Mouse (Mus musculus) heart, embryonic 12.5 days (tissue): Measurements from ENCODE around the gene Ufsp2. TPM values are rescaled to one million over a fixed set of nuclear protein-coding genes. Genes with fewer than 3 reads are reported as not detected.

Experiments used
- ATAC-seq: fragments of 200-750 bp; cut with Nextera tagmentation; 2 replicates; pipeline ENCODE4 v1.8.0; 2017; ENCODE audit warnings: moderate TSS enrichment, moderate library complexity; ENCODE audit not compliant: insufficient number of reproducible peaks, low FRiP score
- H3K27ac ChIP-seq: fragments of 300-500 bp; sonication (generic); 2 replicates; pipeline ENCODE4 v1.5.1; 2016; ENCODE audit warnings: mild to moderate bottlenecking, moderate library complexity; ENCODE audit not compliant: poor library complexity, severe bottlenecking
- H3K27me3 ChIP-seq: fragments of 300-500 bp; sonication (generic); replicated peaks from 2 replicates; pipeline ENCODE4 v1.6.1; 2016; ENCODE audit warnings: mild to moderate bottlenecking, moderate library complexity
- H3K36me3 ChIP-seq: fragments of 300-500 bp; sonication (generic); 2 replicates; pipeline ENCODE4 v1.6.1; 2016; ENCODE audit warnings: mild to moderate bottlenecking, moderate library complexity
- H3K4me1 ChIP-seq: fragments of 300-500 bp; sonication (generic); replicated peaks from 2 replicates; pipeline ENCODE4 v1.6.1; 2016; ENCODE audit warnings: mild to moderate bottlenecking
- H3K4me2 ChIP-seq: fragments of 300-500 bp; sonication (generic); 2 replicates; pipeline ENCODE4 v1.6.1; 2016; ENCODE audit warnings: mild to moderate bottlenecking, moderate library complexity
- H3K4me3 ChIP-seq: fragments of 300-500 bp; sonication (generic); 2 replicates; pipeline ENCODE4 v1.5.1; 2016; ENCODE audit warnings: mild to moderate bottlenecking
- H3K9ac ChIP-seq: fragments of 300-500 bp; sonication (generic); 2 replicates; pipeline ENCODE4 v1.6.1; 2016; ENCODE audit warnings: mild to moderate bottlenecking, moderate library complexity
- H3K9me3 ChIP-seq: fragments of 300-500 bp; sonication (generic); replicated peaks from 2 replicates; pipeline ENCODE4 v1.6.1; 2016; ENCODE audit warnings: mild to moderate bottlenecking, moderate library complexity
- WGBS: fragments of 180-500 bp; shearing (Covaris S2); methylation state at CpG from one replicate; pipeline ENCODE4 v1.1.7; 2016; 5-methylcytosine and 5-hydroxymethylcytosine counted together
- polyA plus RNA-seq: library from polyadenylated mRNA; unstranded; fragments of >200 nt; fragmentation: Nextera tagmentation; extraction: Ambion mirVana; gene quantifications from 2 replicates; pipeline ENCODE4 v1.2.1, GENCODE M21; 2016

Ufsp2 gene
- 52.4 and 63.7 TPM in 2 replicates for polyA plus RNA-seq

DNA sequence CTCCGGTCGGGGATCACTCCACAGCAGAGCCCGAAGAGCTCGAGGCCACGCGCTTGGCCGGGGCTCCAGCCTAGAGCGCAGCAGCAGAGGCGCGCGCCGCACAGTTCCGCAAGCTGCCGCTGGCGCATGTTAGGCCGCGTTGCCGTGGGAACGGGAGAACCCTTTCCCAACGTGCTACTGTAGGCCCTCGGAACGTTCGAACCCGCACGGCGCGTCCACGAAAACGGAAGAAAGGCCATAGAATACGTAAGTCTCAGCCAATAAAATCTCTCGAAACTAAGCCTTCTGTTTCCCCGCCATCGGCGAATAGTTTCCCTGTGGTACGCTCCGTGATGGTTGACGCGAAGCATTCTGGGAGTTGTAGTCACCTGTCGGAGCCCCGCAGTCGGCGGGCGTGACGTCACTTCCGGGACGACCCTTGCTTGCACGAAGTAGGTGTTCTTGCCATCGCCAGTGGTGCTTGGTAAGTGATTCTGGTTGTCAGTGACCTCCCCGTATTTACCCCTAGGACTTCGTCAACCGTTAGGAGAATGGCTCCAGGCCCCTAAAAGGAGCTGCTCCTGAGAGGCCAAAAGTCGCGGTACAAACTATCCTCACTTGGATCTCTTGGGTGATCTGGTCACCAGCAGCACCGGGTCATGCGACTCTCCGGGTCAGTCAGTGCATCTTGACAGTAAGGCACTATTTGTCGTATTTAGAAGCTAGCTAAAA, at the start of gene Ufsp2, which contains the start of gene 1700029J07Rik:
Gene Ufsp2, plus strand, starts transcription at position 403 of the 711 bp plus-strand sequence.
Gene 1700029J07Rik, minus strand, starts transcription at position 127 of the 711 bp plus-strand sequence.
- Histone ChIP-seq H3K4me1 (peaks cover 12% of the 10 kb centered on the region), H3K4me3 (peak within 1 kb of the TSS; percentile 74), H3K9me3 (peaks cover 11% of the 10 kb centered on the region), H3K27me3 (no peaks in the 10 kb centered on the region), H3K9ac (peak within 1 kb of the TSS; percentile 70), H3K36me3 (peaks cover 23% of the 10 kb centered on the region), H3K4me2 (peak within 1 kb of the TSS; percentile 80), H3K27ac (peak within 1 kb of the TSS; percentile 67)
- ATAC-seq: peak; percentile 97
- under 1% methylated on average over 57 of the region's 57 CpGs for WGBS

GRCm38 (mm10) chr8:45934582-45935014, 40.7 kb upstream of the Ufsp2 start, which contains the start of gene Ccdc110:
Ccdc110 (plus strand) TSS chr8:45934619.
- Histone ChIP-seq H3K4me2 (peak within 1 kb of the TSS; percentile 60), H3K9me3 (peaks cover 10% of the 10 kb centered on the region), H3K27me3 (no peaks in the 10 kb centered on the region), H3K4me1 (peaks cover 4% of the 10 kb centered on the region; the same call in 1 of the 2 replicates), H3K9ac (no peak within 1 kb of the TSS), H3K36me3 (no peaks in the 10 kb centered on the region), H3K27ac (no peak within 1 kb of the TSS), H3K4me3 (peak within 1 kb of the TSS; percentile 39)
- peak; percentile 77 for ATAC-seq
- WGBS: 10% methylated on average over 23 of the region's 23 CpGs

DNA sequence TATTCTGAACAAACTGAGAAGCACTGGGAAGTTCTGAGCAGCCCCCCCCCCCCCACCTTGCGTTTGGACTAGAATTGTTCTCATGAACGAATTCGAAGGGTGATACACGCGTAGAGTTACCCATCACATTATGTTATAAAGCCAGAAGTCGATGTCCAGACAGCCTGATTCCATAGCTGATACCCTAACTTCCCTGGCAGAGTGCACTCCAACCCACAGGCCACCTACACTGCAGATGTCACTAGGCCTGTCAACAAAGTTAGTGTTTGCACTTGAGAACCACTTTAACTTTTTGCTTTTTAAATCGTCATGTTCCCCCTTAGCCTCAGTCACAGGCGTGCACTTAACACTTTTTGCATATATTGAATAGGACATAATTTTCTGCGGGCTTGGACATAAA, 38.3 kb upstream of the Ufsp2 start:
- WGBS: 76% methylated on average over 9 of the region's 9 CpGs
- Histone ChIP-seq H3K4me2 (no peak overlapping the region), H3K4me3 (no peak overlapping the region), H3K9me3 (no peaks in the 10 kb centered on the region), H3K36me3 (no peaks in the 10 kb centered on the region), H3K4me1 (no peaks in the 10 kb centered on the region), H3K27me3 (no peaks in the 10 kb centered on the region), H3K27ac (no peak overlapping the region), H3K9ac (no peak overlapping the region)
- no peak for ATAC-seq

GRCm38 (mm10) chr8:45946283-45946682, 29.0 kb upstream of the Ufsp2 start:
- no peak overlapping the region for H3K4me2 ChIP-seq
- H3K4me1 ChIP-seq: no peaks in the 10 kb centered on the region
- H3K9me3 ChIP-seq: no peaks in the 10 kb centered on the region
- no peak overlapping the region for H3K4me3 ChIP-seq
- ATAC-seq: no peak
- H3K27ac ChIP-seq: no peak overlapping the region
- 86% methylated on average over 4 of the region's 4 CpGs for WGBS
- no peak overlapping the region for H3K9ac ChIP-seq
- H3K36me3 ChIP-seq: no peaks in the 10 kb centered on the region
- H3K27me3 ChIP-seq: no peaks in the 10 kb centered on the region

DNA sequence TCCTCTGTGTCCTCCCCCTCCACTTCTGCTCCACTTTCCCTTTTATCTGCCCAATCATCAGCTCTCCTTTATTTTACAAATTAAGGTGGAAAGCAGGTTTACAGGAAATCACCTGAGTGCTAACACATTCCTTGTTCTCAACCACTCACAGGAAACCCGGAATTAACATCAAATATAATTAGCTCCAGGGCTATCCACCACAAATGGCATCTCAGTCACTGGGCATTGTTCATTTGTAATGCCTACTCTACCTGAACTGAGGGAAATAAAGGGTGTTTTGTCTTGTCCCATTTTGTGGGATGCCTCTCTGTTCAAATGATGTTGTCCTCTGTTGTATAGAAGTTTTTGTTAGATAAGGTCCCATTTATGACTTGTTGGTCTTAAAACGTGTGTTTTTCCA, 24.7 kb upstream of the Ufsp2 start:
- H3K36me3 ChIP-seq: no peaks in the 10 kb centered on the region
- H3K27me3 ChIP-seq: no peaks in the 10 kb centered on the region
- H3K9me3 ChIP-seq: no peaks in the 10 kb centered on the region
- no peak for ATAC-seq
- no peak overlapping the region for H3K4me3 ChIP-seq
- no peak overlapping the region for H3K27ac ChIP-seq
- H3K4me2 ChIP-seq: no peak overlapping the region
- H3K9ac ChIP-seq: no peak overlapping the region
- 55% methylated on average over 2 of the region's 2 CpGs for WGBS
- H3K4me1 ChIP-seq: no peaks in the 10 kb centered on the region

DNA sequence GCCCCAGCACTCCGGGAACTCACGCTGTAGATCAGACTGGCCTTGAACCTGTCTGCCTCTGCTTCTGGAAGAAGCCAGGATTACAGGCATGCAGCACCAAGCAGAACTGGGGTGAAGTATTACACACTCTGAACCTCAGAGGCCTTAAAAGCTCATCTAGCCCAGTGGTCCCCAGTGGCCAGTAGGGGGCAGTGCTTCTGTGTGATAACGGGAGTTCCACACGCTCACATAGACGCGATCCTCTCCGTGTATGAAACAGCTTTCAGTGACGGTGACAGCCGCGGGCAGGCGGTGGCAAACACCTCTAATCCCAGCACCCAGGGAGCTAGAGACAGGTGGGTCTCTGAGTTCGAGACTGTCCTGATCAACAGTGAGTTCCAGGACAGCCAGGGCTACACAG, 4.4 kb upstream of the Ufsp2 start:
- H3K9ac ChIP-seq: no peak overlapping the region
- H3K27ac ChIP-seq: no peak overlapping the region
- H3K9me3 ChIP-seq: peaks cover 4% of the 10 kb centered on the region
- no peaks in the 10 kb centered on the region for H3K27me3 ChIP-seq
- no peak for ATAC-seq
- peaks cover 7% of the 10 kb centered on the region for H3K4me1 ChIP-seq
- no peak overlapping the region for H3K4me3 ChIP-seq
- H3K4me2 ChIP-seq: no peak overlapping the region
- H3K36me3 ChIP-seq: peaks cover 5% of the 10 kb centered on the region
- WGBS: 94% methylated on average over 12 of the region's 12 CpGs

GRCm38 (mm10) chr8:45973988-45974505, 1.3 kb upstream of the Ufsp2 start:
- Histone ChIP-seq H3K27ac (no peak overlapping the region), H3K4me2 (peak overlapping the region; percentile 80), H3K4me1 (peaks cover 12% of the 10 kb centered on the region), H3K9me3 (peaks cover 11% of the 10 kb centered on the region), H3K9ac (no peak overlapping the region), H3K4me3 (0 out of 2 replicates have a peak overlapping the region, but pooled peaks have one; percentile 16), H3K27me3 (no peaks in the 10 kb centered on the region), H3K36me3 (peaks cover 16% of the 10 kb centered on the region)
- no peak for ATAC-seq
- 72% methylated on average over 8 of the region's 8 CpGs for WGBS

GRCm38 (mm10) chr8:45975837-45976468, 625 bp downstream of the Ufsp2 start:
- peak overlapping the region; percentile 80 for H3K4me2 ChIP-seq
- no peak for ATAC-seq
- H3K9me3 ChIP-seq: peaks cover 9% of the 10 kb centered on the region; the same call in 1 of the 2 replicates
- H3K36me3 ChIP-seq: peaks cover 25% of the 10 kb centered on the region
- peak overlapping the region; percentile 74 for H3K4me3 ChIP-seq
- no peak overlapping the region for H3K27ac ChIP-seq
- peak overlapping the region; percentile 70 for H3K9ac ChIP-seq
- 66% methylated on average over 11 of the region's 11 CpGs for WGBS
- peaks cover 12% of the 10 kb centered on the region for H3K4me1 ChIP-seq
- no peaks in the 10 kb centered on the region for H3K27me3 ChIP-seq

DNA sequence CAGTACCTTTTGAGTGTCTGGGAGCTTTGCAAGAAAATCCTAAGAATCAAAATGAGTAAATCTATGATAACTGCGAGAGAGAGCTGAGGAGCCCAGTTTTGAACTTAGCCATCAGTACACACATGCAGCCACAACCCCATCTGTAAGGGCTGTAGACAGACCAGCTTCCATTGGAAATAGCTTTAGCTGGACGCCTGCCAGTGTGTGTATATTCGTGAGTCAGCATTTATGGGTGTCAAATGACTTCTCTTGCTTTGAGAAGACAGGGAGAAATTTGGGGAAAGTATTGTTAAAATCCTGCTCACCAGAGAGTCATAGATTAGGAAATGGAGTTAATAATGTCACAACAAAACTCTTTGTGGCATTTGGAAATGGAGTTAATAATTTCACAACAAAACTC, 11.3 kb downstream of the Ufsp2 start:
- Histone ChIP-seq H3K4me1 (no peaks in the 10 kb centered on the region), H3K4me3 (no peak overlapping the region), H3K4me2 (no peak overlapping the region), H3K9ac (no peak overlapping the region), H3K36me3 (peaks cover 55% of the 10 kb centered on the region), H3K9me3 (no peaks in the 10 kb centered on the region), H3K27ac (no peak overlapping the region), H3K27me3 (no peaks in the 10 kb centered on the region)
- 74% methylated on average over 3 of the region's 3 CpGs for WGBS
- ATAC-seq: no peak

GRCm38 (mm10) chr8:45988189-45988588, 12.9 kb downstream of the Ufsp2 start:
- Histone ChIP-seq H3K4me2 (no peak overlapping the region), H3K9ac (no peak overlapping the region), H3K4me1 (no peaks in the 10 kb centered on the region), H3K4me3 (no peak overlapping the region), H3K27ac (no peak overlapping the region), H3K36me3 (peaks cover 45% of the 10 kb centered on the region), H3K9me3 (no peaks in the 10 kb centered on the region), H3K27me3 (no peaks in the 10 kb centered on the region)
- ATAC-seq: no peak
- WGBS: 53% methylated on average over 2 of the region's 2 CpGs

GRCm38 (mm10) chr8:45990631-45991310, 15.4 kb downstream of the Ufsp2 start:
- Histone ChIP-seq H3K9me3 (no peaks in the 10 kb centered on the region), H3K36me3 (peaks cover 39% of the 10 kb centered on the region), H3K4me2 (no peak overlapping the region), H3K27me3 (no peaks in the 10 kb centered on the region), H3K27ac (no peak overlapping the region), H3K4me1 (no peaks in the 10 kb centered on the region), H3K4me3 (no peak overlapping the region), H3K9ac (no peak overlapping the region)
- ATAC-seq: no peak
- WGBS: 90% methylated on average over 4 of the region's 4 CpGs
